Mouse (Mus musculus): ENCODE measurements around the gene Usp31. TPM values are rescaled to one million over a fixed set of nuclear protein-coding genes. Genes with fewer than 3 reads are reported as not detected.

Gene Usp31
- total and polyA plus RNA-seq, 3 experiments, result 6.4 to 9.1 (median 7.5) TPM

GRCm38 (mm10) chr7:121697170-121697569 lies 9.9 kb downstream of the Usp31 start:
- TF ChIP-seq TBP (conservative IDR thresholded peaks at IDR 0.05; ENCODE audit: low read depth, low read length), result no peak
- Histone ChIP-seq H3K9ac (ENCODE audit: insufficient read depth, low read depth) (no peak overlapping the region), H3K27me3 (replicated peaks) (no peaks in the 10 kb centered on the region), H3K36me3 (replicated peaks in 1 of 2; ENCODE audit: control insufficient read depth in 1 of 2, insufficient read depth in 1 of 2, low read length in 1 of 2) (peaks cover 0 to 37% of the 10 kb centered on the region in 2 experiments), H3K4me1 (ENCODE audit: control insufficient read depth in 1 of 2, insufficient read depth in 2 of 2) (peaks cover 2 to 47% of the 10 kb centered on the region in 2 experiments; a peak in 2 of 4 replicates), H3K4me2 (ENCODE audit: insufficient read depth, low read depth, poor library complexity, severe bottlenecking) (no peak overlapping the region), H3K4me3 (replicated peaks in 1 of 3; ENCODE audit: low read depth in 2 of 3, low read length in 2 of 3, poor library complexity in 1 of 3) (no peak overlapping the region), H3K9me3 (replicated peaks; ENCODE audit: low read length) (no peaks in the 10 kb centered on the region), H3K79me2 (replicated peaks; ENCODE audit: control insufficient read depth, extremely low read depth, insufficient read depth, poor library complexity, severe bottlenecking) (peaks cover 6% of the 10 kb centered on the region), H3K27ac (ENCODE audit: insufficient read depth, low read depth) (no peak overlapping the region)
- DNase-seq (ENCODE audit: extremely low read depth), result no peak
- dilution Hi-C loops (cut with MboI; ENCODE audit: extremely low pct_ligation_motif_present, extremely low pct_unique_long_range_greater_than_20kb, low sequenced_read_pairs), result no loop called here
- in situ Hi-C loops (cut with MboI; ENCODE audit: low pct_ligation_motif_present, low pct_unique_long_range_greater_than_20kb, low sequenced_read_pairs), result no loop called here

- peaks cover 3 to 13% of the 10 kb centered on the region in 2 experiments; a peak in 3 of 4 replicates for H3K4me1 ChIP-seq (ENCODE audit: control insufficient read depth in 1 of 2, insufficient read depth in 2 of 2)
Observed at GRCm38 (mm10) chr7:121691803-121692202, 15.2 kb downstream of the Usp31 start.

GRCm38 (mm10) chr7:121689338-121689737 lies 17.7 kb downstream of the Usp31 start:
- Histone ChIP-seq H3K27ac (ENCODE audit: insufficient read depth, low read depth) (no peak overlapping the region), H3K27me3 (replicated peaks) (no peaks in the 10 kb centered on the region), H3K4me1 (ENCODE audit: control insufficient read depth in 1 of 2, insufficient read depth in 2 of 2) (peaks cover 3 to 8% of the 10 kb centered on the region in 2 experiments; a peak in 3 of 4 replicates), H3K79me2 (replicated peaks; ENCODE audit: control insufficient read depth, extremely low read depth, insufficient read depth, poor library complexity, severe bottlenecking) (peaks cover 2% of the 10 kb centered on the region; the same call in 1 of the 2 replicates), H3K9me3 (replicated peaks; ENCODE audit: low read length) (no peaks in the 10 kb centered on the region), H3K4me3 (replicated peaks in 1 of 3; ENCODE audit: low read depth in 2 of 3, low read length in 2 of 3, poor library complexity in 1 of 3) (no peak overlapping the region), H3K9ac (ENCODE audit: insufficient read depth, low read depth) (no peak overlapping the region), H3K4me2 (ENCODE audit: insufficient read depth, low read depth, poor library complexity, severe bottlenecking) (no peak overlapping the region), H3K36me3 (replicated peaks in 1 of 2; ENCODE audit: control insufficient read depth in 1 of 2, insufficient read depth in 1 of 2, low read length in 1 of 2) (peaks cover 0 to 25% of the 10 kb centered on the region in 2 experiments)
- TF ChIP-seq ZKSCAN1 (IDR thresholded peaks at IDR 0.05; ENCODE audit: borderline replicate concordance, low read depth, low read length), result no peak
- TF ChIP-seq JUND (conservative IDR thresholded peaks at IDR 0.05; ENCODE audit: low read depth, low read length), result no peak
- TF ChIP-seq MAZ (IDR thresholded peaks at IDR 0.05; ENCODE audit: low read depth, low read length), result no peak
- no peak for TF ChIP-seq USF2 (conservative IDR thresholded peaks at IDR 0.05; ENCODE audit: low read depth, low read length)
- TF ChIP-seq SIN3A (IDR thresholded peaks at IDR 0.05; ENCODE audit: low read length), result no peak
- no peak for TF ChIP-seq ZC3H11A (IDR thresholded peaks at IDR 0.05; ENCODE audit: low read depth, low read length)
- no peak for TF ChIP-seq MAFK (IDR thresholded peaks at IDR 0.05; ENCODE audit: insufficient replicate concordance, low read length)
- dilution Hi-C loops (cut with MboI; ENCODE audit: extremely low pct_ligation_motif_present, extremely low pct_unique_long_range_greater_than_20kb, low sequenced_read_pairs) (no loop called here), in situ Hi-C loops (cut with MboI; ENCODE audit: low pct_ligation_motif_present, low pct_unique_long_range_greater_than_20kb, low sequenced_read_pairs) (no loop called here)
- DNase-seq (ENCODE audit: extremely low read depth), result no peak

More at GRCm38 (mm10) chr7:121691803-121692202, 15.2 kb downstream of the Usp31 start:
- H3K4me2 ChIP-seq (ENCODE audit: insufficient read depth, low read depth, poor library complexity, severe bottlenecking), result no peak overlapping the region
- no peaks in the 10 kb centered on the region for H3K9me3 ChIP-seq (replicated peaks; ENCODE audit: low read length)
- dilution Hi-C loops (cut with MboI; ENCODE audit: extremely low pct_ligation_motif_present, extremely low pct_unique_long_range_greater_than_20kb, low sequenced_read_pairs), result no loop called here
- no peaks in the 10 kb centered on the region for H3K27me3 ChIP-seq (replicated peaks)
- no peak for DNase-seq (ENCODE audit: extremely low read depth)
- in situ Hi-C loops (cut with MboI; ENCODE audit: low pct_ligation_motif_present, low pct_unique_long_range_greater_than_20kb, low sequenced_read_pairs), result no loop called here
- TF ChIP-seq E2F4 (IDR thresholded peaks at IDR 0.05; ENCODE audit: insufficient replicate concordance, low read depth, low read length), result no peak
- no peaks in the 10 kb centered on the region; the same call in none of the 2 replicates for H3K79me2 ChIP-seq (replicated peaks; ENCODE audit: control insufficient read depth, extremely low read depth, insufficient read depth, poor library complexity, severe bottlenecking)
- no peak overlapping the region for H3K9ac ChIP-seq (ENCODE audit: insufficient read depth, low read depth)
- H3K27ac ChIP-seq (ENCODE audit: insufficient read depth, low read depth), result no peak overlapping the region
- peaks cover 0 to 23% of the 10 kb centered on the region in 2 experiments for H3K36me3 ChIP-seq (replicated peaks in 1 of 2; ENCODE audit: control insufficient read depth in 1 of 2, insufficient read depth in 1 of 2, low read length in 1 of 2)
- no peak overlapping the region for H3K4me3 ChIP-seq (replicated peaks in 1 of 3; ENCODE audit: low read depth in 2 of 3, low read length in 2 of 3, poor library complexity in 1 of 3)

Measured in CH12.LX (cell line).